Mouse (Mus musculus): ENCODE results near the gene Adtrp. TPM values are rescaled to one million over a fixed set of nuclear protein-coding genes. Genes with fewer than 3 reads are reported as not detected.

Adtrp gene
- total and polyA plus RNA-seq, 2 experiments from 2014 or later = 0.12 TPM; not detected in 1

GRCm38 (mm10) chr13:41825379-41825966, 22.0 kb downstream of the Adtrp start:
- H3K9me3 ChIP-seq (replicated peaks; ENCODE audit: control insufficient read depth, low read length) = no peaks in the 10 kb centered on the region
- no peak overlapping the region for H3K4me3 ChIP-seq (ENCODE audit: low read depth, low read length)
- no peak overlapping the region for H3K27ac ChIP-seq (ENCODE audit: low read depth)
- no peak overlapping the region for H3K9ac ChIP-seq (replicated peaks; ENCODE audit: low read depth, low read length)
- TF ChIP-seq EP300 (IDR thresholded peaks at IDR 0.05; ENCODE audit: low read depth) (no peak), CTCF (IDR thresholded peaks at IDR 0.05; ENCODE audit: low read depth) (no peak)
- 66% methylated on average over 11 of the region's 11 CpGs for WGBS
- no peak overlapping the region for H3K4me2 ChIP-seq (ENCODE audit: low read depth, low read length)
- DNase-seq (ENCODE audit: low spot score) (no peak), ATAC-seq (ENCODE audit: insufficient read depth, low read depth) (no peak)
- H3K4me1 ChIP-seq (ENCODE audit: control insufficient read depth, insufficient read depth) = 0 out of 2 replicates have a peak, but pooled peaks cover 4% of the 10 kb centered on the region
- H3K27me3 ChIP-seq (ENCODE audit: control insufficient read depth, insufficient read depth, low read length) = no peaks in the 10 kb centered on the region
- H3K36me3 ChIP-seq (replicated peaks; ENCODE audit: control insufficient read depth, insufficient read depth, low read length) = no peaks in the 10 kb centered on the region

- H3K27ac ChIP-seq (ENCODE audit: low read depth) = no peak overlapping the region
- no peaks in the 10 kb centered on the region for H3K9me3 ChIP-seq (replicated peaks; ENCODE audit: control insufficient read depth, low read length)
- ATAC-seq (ENCODE audit: insufficient read depth, low read depth) (no peak), DNase-seq (ENCODE audit: low spot score) (no peak)
- H3K4me3 ChIP-seq (ENCODE audit: low read depth, low read length) = no peak overlapping the region
- WGBS = 31% methylated on average over 3 of the region's 3 CpGs
- no peak overlapping the region for H3K9ac ChIP-seq (replicated peaks; ENCODE audit: low read depth, low read length)
- no peak overlapping the region for H3K4me2 ChIP-seq (ENCODE audit: low read depth, low read length)
- 0 out of 2 replicates have a peak, but pooled peaks cover 4% of the 10 kb centered on the region for H3K4me1 ChIP-seq (ENCODE audit: control insufficient read depth, insufficient read depth)
- H3K36me3 ChIP-seq (replicated peaks; ENCODE audit: control insufficient read depth, insufficient read depth, low read length) = no peaks in the 10 kb centered on the region
- no peaks in the 10 kb centered on the region for H3K27me3 ChIP-seq (ENCODE audit: control insufficient read depth, insufficient read depth, low read length)
- TF ChIP-seq EP300 (IDR thresholded peaks at IDR 0.05; ENCODE audit: low read depth) = no peak
- TF ChIP-seq CTCF (IDR thresholded peaks at IDR 0.05; ENCODE audit: low read depth) = no peak
These were observed 24.4 kb downstream of the Adtrp start for GRCm38 (mm10) chr13:41823077-41823476.

GRCm38 (mm10) chr13:41822617-41823016, 24.9 kb downstream of the Adtrp start:
- TF ChIP-seq CTCF (IDR thresholded peaks at IDR 0.05; ENCODE audit: low read depth) (no peak), EP300 (IDR thresholded peaks at IDR 0.05; ENCODE audit: low read depth) (no peak)
- no peak for DNase-seq (ENCODE audit: low spot score)

GRCm38 (mm10) chr13:41822091-41822490, 25.4 kb downstream of the Adtrp start:
- no peak overlapping the region for H3K4me2 ChIP-seq (ENCODE audit: low read depth, low read length)
- ATAC-seq (ENCODE audit: insufficient read depth, low read depth) = no peak
- H3K36me3 ChIP-seq (replicated peaks; ENCODE audit: control insufficient read depth, insufficient read depth, low read length) = no peaks in the 10 kb centered on the region
- H3K4me3 ChIP-seq (ENCODE audit: low read depth, low read length) = no peak overlapping the region
- DNase-seq (ENCODE audit: low spot score) = no peak
- no peak overlapping the region for H3K9ac ChIP-seq (replicated peaks; ENCODE audit: low read depth, low read length)
- H3K27me3 ChIP-seq (ENCODE audit: control insufficient read depth, insufficient read depth, low read length) = no peaks in the 10 kb centered on the region
- H3K9me3 ChIP-seq (replicated peaks; ENCODE audit: control insufficient read depth, low read length) = no peaks in the 10 kb centered on the region
- H3K27ac ChIP-seq (ENCODE audit: low read depth) = no peak overlapping the region
- 0 out of 2 replicates have a peak, but pooled peaks cover 4% of the 10 kb centered on the region for H3K4me1 ChIP-seq (ENCODE audit: control insufficient read depth, insufficient read depth)
- 21% methylated on average over 5 of the region's 5 CpGs for WGBS
- TF ChIP-seq EP300 (IDR thresholded peaks at IDR 0.05; ENCODE audit: low read depth) (no peak), CTCF (IDR thresholded peaks at IDR 0.05; ENCODE audit: low read depth) (no peak)

More at GRCm38 (mm10) chr13:41822617-41823016, 24.9 kb downstream of the Adtrp start:
- Histone ChIP-seq H3K27ac (ENCODE audit: low read depth) (no peak overlapping the region), H3K4me2 (ENCODE audit: low read depth, low read length) (no peak overlapping the region), H3K27me3 (ENCODE audit: control insufficient read depth, insufficient read depth, low read length) (no peaks in the 10 kb centered on the region), H3K36me3 (replicated peaks; ENCODE audit: control insufficient read depth, insufficient read depth, low read length) (no peaks in the 10 kb centered on the region), H3K9me3 (replicated peaks; ENCODE audit: control insufficient read depth, low read length) (no peaks in the 10 kb centered on the region), H3K4me1 (ENCODE audit: control insufficient read depth, insufficient read depth) (0 out of 2 replicates have a peak, but pooled peaks cover 4% of the 10 kb centered on the region), H3K4me3 (ENCODE audit: low read depth, low read length) (no peak overlapping the region), H3K9ac (replicated peaks; ENCODE audit: low read depth, low read length) (no peak overlapping the region)
- WGBS = 46% methylated on average over 2 of the region's 2 CpGs
- ATAC-seq (ENCODE audit: insufficient read depth, low read depth) = no peak

GRCm38 (mm10) chr13:41820947-41821346, 26.5 kb downstream of the Adtrp start:
- Histone ChIP-seq H3K36me3 (replicated peaks; ENCODE audit: control insufficient read depth, insufficient read depth, low read length) (no peaks in the 10 kb centered on the region), H3K27ac (ENCODE audit: low read depth) (no peak overlapping the region), H3K4me1 (ENCODE audit: control insufficient read depth, insufficient read depth) (0 out of 2 replicates have a peak, but pooled peaks cover 4% of the 10 kb centered on the region), H3K4me2 (ENCODE audit: low read depth, low read length) (no peak overlapping the region), H3K4me3 (ENCODE audit: low read depth, low read length) (no peak overlapping the region), H3K9ac (replicated peaks; ENCODE audit: low read depth, low read length) (no peak overlapping the region), H3K9me3 (replicated peaks; ENCODE audit: control insufficient read depth, low read length) (no peaks in the 10 kb centered on the region), H3K27me3 (ENCODE audit: control insufficient read depth, insufficient read depth, low read length) (no peaks in the 10 kb centered on the region)
- WGBS = 81% methylated on average over 3 of the region's 3 CpGs
- no peak for TF ChIP-seq CTCF (IDR thresholded peaks at IDR 0.05; ENCODE audit: low read depth)
- no peak for TF ChIP-seq EP300 (IDR thresholded peaks at IDR 0.05; ENCODE audit: low read depth)
- ATAC-seq (ENCODE audit: insufficient read depth, low read depth) (no peak), DNase-seq (ENCODE audit: low spot score) (no peak)

GRCm38 (mm10) chr13:41819918-41820317, 27.6 kb downstream of the Adtrp start:
- Histone ChIP-seq H3K27me3 (ENCODE audit: control insufficient read depth, insufficient read depth, low read length) (no peaks in the 10 kb centered on the region), H3K36me3 (replicated peaks; ENCODE audit: control insufficient read depth, insufficient read depth, low read length) (no peaks in the 10 kb centered on the region), H3K4me3 (ENCODE audit: low read depth, low read length) (no peak overlapping the region), H3K27ac (ENCODE audit: low read depth) (no peak overlapping the region), H3K4me2 (ENCODE audit: low read depth, low read length) (no peak overlapping the region), H3K4me1 (ENCODE audit: control insufficient read depth, insufficient read depth) (0 out of 2 replicates have a peak, but pooled peaks cover 4% of the 10 kb centered on the region), H3K9me3 (replicated peaks; ENCODE audit: control insufficient read depth, low read length) (no peaks in the 10 kb centered on the region), H3K9ac (replicated peaks; ENCODE audit: low read depth, low read length) (no peak overlapping the region)
- DNase-seq (ENCODE audit: low spot score) = no peak
- 71% methylated on average over 4 of the region's 4 CpGs for WGBS
- TF ChIP-seq CTCF (IDR thresholded peaks at IDR 0.05; ENCODE audit: low read depth) (no peak), EP300 (IDR thresholded peaks at IDR 0.05; ENCODE audit: low read depth) (no peak)
- ATAC-seq (ENCODE audit: insufficient read depth, low read depth) = no peak
